Mouse (Mus musculus): ENCODE data around the gene Erg. TPM values are rescaled to one million over a fixed set of nuclear protein-coding genes. Genes with fewer than 3 reads are reported as not detected.

Gene Erg
- polyA plus RNA-seq, 1 experiment from 2014 or later, result 3.4 TPM

GRCm38 (mm10) chr16:95597578-95597951 lies 11.2 kb upstream of the Erg start:
- DNase-seq (ENCODE audit: low spot score) (no peak), ATAC-seq (ENCODE audit: low FRiP score) (no peak)
- no peak overlapping the region for H3K4me3 ChIP-seq (ENCODE audit: low read depth, low read length)

GRCm38 (mm10) chr16:95596884-95597577 lies 10.6 kb upstream of the Erg start:
- WGBS, result 90% methylated on average over 11 of the region's 11 CpGs
- no peak for ATAC-seq (ENCODE audit: low FRiP score)
- H3K27me3 ChIP-seq (ENCODE audit: control insufficient read depth, insufficient read depth, low read length), result no peaks in the 10 kb centered on the region

More at GRCm38 (mm10) chr16:95597578-95597951, 11.2 kb upstream of the Erg start:
- Histone ChIP-seq H3K4me1 (replicated peaks; ENCODE audit: control insufficient read depth, insufficient read depth, low read length) (peaks cover 1% of the 10 kb centered on the region; the same call in 1 of the 2 replicates), H3K27ac (ENCODE audit: low read depth, low read length) (no peak overlapping the region), H3K4me2 (replicated peaks; ENCODE audit: low read depth, low read length) (no peak overlapping the region), H3K36me3 (ENCODE audit: control insufficient read depth, insufficient read depth, low read length) (no peaks in the 10 kb centered on the region), H3K9me3 (ENCODE audit: control insufficient read depth, low read length) (no peaks in the 10 kb centered on the region), H3K27me3 (ENCODE audit: control insufficient read depth, insufficient read depth, low read length) (no peaks in the 10 kb centered on the region), H3K9ac (ENCODE audit: low read depth, low read length) (no peak overlapping the region)
- 70% methylated on average over 7 of the region's 7 CpGs for WGBS

GRCm38 (mm10) chr16:95588849-95589248 lies 2.5 kb upstream of the Erg start:
- H3K4me2 ChIP-seq (replicated peaks; ENCODE audit: low read depth, low read length), result no peak overlapping the region
- H3K4me3 ChIP-seq (ENCODE audit: low read depth, low read length), result no peak overlapping the region
- ATAC-seq (ENCODE audit: low FRiP score) (no peak), DNase-seq (ENCODE audit: low spot score) (no peak)
- WGBS, result 46% methylated on average over 5 of the region's 5 CpGs
- H3K36me3 ChIP-seq (ENCODE audit: control insufficient read depth, insufficient read depth, low read length), result no peaks in the 10 kb centered on the region
- no peak overlapping the region for H3K9ac ChIP-seq (ENCODE audit: low read depth, low read length)
- no peaks in the 10 kb centered on the region; the same call in 1 of the 2 replicates for H3K4me1 ChIP-seq (replicated peaks; ENCODE audit: control insufficient read depth, insufficient read depth, low read length)
- H3K27me3 ChIP-seq (ENCODE audit: control insufficient read depth, insufficient read depth, low read length), result peaks cover 17% of the 10 kb centered on the region
- H3K27ac ChIP-seq (ENCODE audit: low read depth, low read length), result no peak overlapping the region
- no peaks in the 10 kb centered on the region for H3K9me3 ChIP-seq (ENCODE audit: control insufficient read depth, low read length)

More at GRCm38 (mm10) chr16:95596884-95597577, 10.6 kb upstream of the Erg start:
- no peak overlapping the region for H3K4me2 ChIP-seq (replicated peaks; ENCODE audit: low read depth, low read length)
- no peak overlapping the region for H3K4me3 ChIP-seq (ENCODE audit: low read depth, low read length)
- DNase-seq (ENCODE audit: low spot score), result no peak
- no peaks in the 10 kb centered on the region for H3K9me3 ChIP-seq (ENCODE audit: control insufficient read depth, low read length)
- H3K27ac ChIP-seq (ENCODE audit: low read depth, low read length), result no peak overlapping the region
- H3K4me1 ChIP-seq (replicated peaks; ENCODE audit: control insufficient read depth, insufficient read depth, low read length), result no peaks in the 10 kb centered on the region
- H3K36me3 ChIP-seq (ENCODE audit: control insufficient read depth, insufficient read depth, low read length), result no peaks in the 10 kb centered on the region
- H3K9ac ChIP-seq (ENCODE audit: low read depth, low read length), result no peak overlapping the region

GRCm38 (mm10) chr16:95586726-95587125 lies 333 bp upstream of the Erg start:
- no peaks in the 10 kb centered on the region; the same call in 1 of the 2 replicates for H3K4me1 ChIP-seq (replicated peaks; ENCODE audit: control insufficient read depth, insufficient read depth, low read length)
- peaks cover 20% of the 10 kb centered on the region for H3K27me3 ChIP-seq (ENCODE audit: control insufficient read depth, insufficient read depth, low read length)
- ATAC-seq (ENCODE audit: low FRiP score), result no peak
- no peak overlapping the region for H3K4me2 ChIP-seq (replicated peaks; ENCODE audit: low read depth, low read length)
- H3K27ac ChIP-seq (ENCODE audit: low read depth, low read length), result no peak overlapping the region
- H3K9ac ChIP-seq (ENCODE audit: low read depth, low read length), result no peak overlapping the region
- no peaks in the 10 kb centered on the region for H3K9me3 ChIP-seq (ENCODE audit: control insufficient read depth, low read length)
- H3K36me3 ChIP-seq (ENCODE audit: control insufficient read depth, insufficient read depth, low read length), result no peaks in the 10 kb centered on the region
- WGBS, result 50% methylated on average over 7 of the region's 7 CpGs
- DNase-seq (ENCODE audit: low spot score), result no peak
- no peak overlapping the region for H3K4me3 ChIP-seq (ENCODE audit: low read depth, low read length)

- Histone ChIP-seq H3K36me3 (ENCODE audit: control insufficient read depth, insufficient read depth, low read length) (no peaks in the 10 kb centered on the region), H3K9me3 (ENCODE audit: control insufficient read depth, low read length) (no peaks in the 10 kb centered on the region), H3K4me1 (replicated peaks; ENCODE audit: control insufficient read depth, insufficient read depth, low read length) (no peaks in the 10 kb centered on the region; the same call in 1 of the 2 replicates), H3K9ac (ENCODE audit: low read depth, low read length) (peak overlapping the region; percentile 44), H3K27ac (ENCODE audit: low read depth, low read length) (no peak overlapping the region), H3K4me3 (ENCODE audit: low read depth, low read length) (peak overlapping the region; percentile 48), H3K27me3 (ENCODE audit: control insufficient read depth, insufficient read depth, low read length) (peaks cover 20% of the 10 kb centered on the region), H3K4me2 (replicated peaks; ENCODE audit: low read depth, low read length) (peak overlapping the region; percentile 94)
- WGBS, result 1% methylated on average over 34 of the region's 36 CpGs
- DNase-seq (ENCODE audit: low spot score), result peak; percentile 73
- ATAC-seq (ENCODE audit: low FRiP score), result peak; percentile 92
Measured at GRCm38 (mm10) chr16:95585541-95586310, 667 bp downstream of the Erg start.

- ATAC-seq (ENCODE audit: low FRiP score) (peak; percentile 66), DNase-seq (ENCODE audit: low spot score) (peak; percentile 48)
- H3K36me3 ChIP-seq (ENCODE audit: control insufficient read depth, insufficient read depth, low read length), result no peaks in the 10 kb centered on the region
- peak overlapping the region; percentile 48 for H3K4me3 ChIP-seq (ENCODE audit: low read depth, low read length)
- H3K27me3 ChIP-seq (ENCODE audit: control insufficient read depth, insufficient read depth, low read length), result peaks cover 20% of the 10 kb centered on the region
- no peak overlapping the region for H3K27ac ChIP-seq (ENCODE audit: low read depth, low read length)
- H3K9ac ChIP-seq (ENCODE audit: low read depth, low read length), result peak overlapping the region; percentile 44
- H3K9me3 ChIP-seq (ENCODE audit: control insufficient read depth, low read length), result no peaks in the 10 kb centered on the region
- WGBS, result 14% methylated on average over 37 of the region's 37 CpGs
- H3K4me1 ChIP-seq (replicated peaks; ENCODE audit: control insufficient read depth, insufficient read depth, low read length), result no peaks in the 10 kb centered on the region; the same call in 1 of the 2 replicates
- peak overlapping the region; percentile 94 for H3K4me2 ChIP-seq (replicated peaks; ENCODE audit: low read depth, low read length)
Measured at GRCm38 (mm10) chr16:95584751-95585528, 1.5 kb downstream of the Erg start.

- H3K27me3 ChIP-seq (ENCODE audit: control insufficient read depth, insufficient read depth, low read length), result peaks cover 4% of the 10 kb centered on the region; the same call in 1 of the 2 replicates
- no peak overlapping the region for H3K4me2 ChIP-seq (replicated peaks; ENCODE audit: low read depth, low read length)
- H3K9me3 ChIP-seq (ENCODE audit: control insufficient read depth, low read length), result no peaks in the 10 kb centered on the region
- ATAC-seq (ENCODE audit: low FRiP score) (no peak), DNase-seq (ENCODE audit: low spot score) (no peak)
- no peaks in the 10 kb centered on the region for H3K4me1 ChIP-seq (replicated peaks; ENCODE audit: control insufficient read depth, insufficient read depth, low read length)
- WGBS, result 94% methylated on average over 4 of the region's 4 CpGs
- H3K4me3 ChIP-seq (ENCODE audit: low read depth, low read length), result no peak overlapping the region
- no peak overlapping the region for H3K9ac ChIP-seq (ENCODE audit: low read depth, low read length)
- no peak overlapping the region for H3K27ac ChIP-seq (ENCODE audit: low read depth, low read length)
- H3K36me3 ChIP-seq (ENCODE audit: control insufficient read depth, insufficient read depth, low read length), result no peaks in the 10 kb centered on the region
Measured at GRCm38 (mm10) chr16:95579289-95579688, 7.1 kb downstream of the Erg start.

GRCm38 (mm10) chr16:95573163-95573562 lies 13.2 kb downstream of the Erg start:
- Histone ChIP-seq H3K9ac (ENCODE audit: low read depth, low read length) (no peak overlapping the region), H3K4me1 (replicated peaks; ENCODE audit: control insufficient read depth, insufficient read depth, low read length) (no peaks in the 10 kb centered on the region), H3K4me2 (replicated peaks; ENCODE audit: low read depth, low read length) (no peak overlapping the region), H3K4me3 (ENCODE audit: low read depth, low read length) (no peak overlapping the region), H3K9me3 (ENCODE audit: control insufficient read depth, low read length) (no peaks in the 10 kb centered on the region), H3K36me3 (ENCODE audit: control insufficient read depth, insufficient read depth, low read length) (no peaks in the 10 kb centered on the region), H3K27ac (ENCODE audit: low read depth, low read length) (no peak overlapping the region), H3K27me3 (ENCODE audit: control insufficient read depth, insufficient read depth, low read length) (no peaks in the 10 kb centered on the region)
- DNase-seq (ENCODE audit: low spot score) (no peak), ATAC-seq (ENCODE audit: low FRiP score) (no peak)
- 82% methylated on average over 13 of the region's 13 CpGs for WGBS
